Mouse (Mus musculus): ENCODE measurements at regions not wholly inside any gene's neighbourhood (a gene's known extent, or its start where the extent isn't known, plus 50 kb on each side); places are given as distances from the start of the nearest gene placed in this dataset.
A peak's percentile ranks its signal among the peaks of the same experiment; 100 is the strongest.

- DNase-seq (ENCODE audit: low spot score): no peak
Measured at GRCm38 (mm10) chr2:114454901-114455300, 199.9 kb downstream of the Dph6 start.

- no peak for DNase-seq (ENCODE audit: low spot score)
Measured at GRCm38 (mm10) chr2:114450185-114450584, 204.6 kb downstream of the Dph6 start.

GRCm38 (mm10) chr2:114443801-114444200 is 211.0 kb downstream of the Dph6 start:
- no peak for DNase-seq (ENCODE audit: low spot score)

- DNase-seq (ENCODE audit: low spot score): no peak
Measured at GRCm38 (mm10) chr2:114440943-114441342, 213.8 kb downstream of the Dph6 start.

GRCm38 (mm10) chr2:114439668-114440067 is 215.1 kb downstream of the Dph6 start:
- DNase-seq (ENCODE audit: low spot score): no peak

DNA sequence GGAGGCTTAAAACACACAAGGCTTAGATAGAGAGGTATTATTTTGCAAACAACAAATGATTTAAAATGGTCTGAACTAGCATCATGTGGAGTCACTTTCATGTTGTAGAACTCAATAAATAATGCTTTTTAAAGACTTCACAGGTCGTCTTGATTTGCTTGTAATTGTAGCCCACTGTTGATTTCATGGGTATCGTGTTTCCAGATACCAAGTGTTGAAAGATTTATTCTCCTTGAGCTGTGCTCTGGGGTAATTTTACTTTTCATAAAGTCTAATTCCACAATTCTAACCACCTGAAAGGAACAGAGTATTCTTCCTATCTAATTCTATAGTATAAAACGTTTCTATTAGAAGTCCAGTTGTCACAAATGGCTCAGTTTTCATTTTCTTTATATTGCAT is 216.7 kb downstream of the Dph6 start:
- DNase-seq (ENCODE audit: low spot score): no peak

GRCm38 (mm10) chr2:114427426-114428157 is 226.3 kb upstream of the Zfp770 start:
- peak; percentile 59 for DNase-seq (ENCODE audit: low spot score)

DNA sequence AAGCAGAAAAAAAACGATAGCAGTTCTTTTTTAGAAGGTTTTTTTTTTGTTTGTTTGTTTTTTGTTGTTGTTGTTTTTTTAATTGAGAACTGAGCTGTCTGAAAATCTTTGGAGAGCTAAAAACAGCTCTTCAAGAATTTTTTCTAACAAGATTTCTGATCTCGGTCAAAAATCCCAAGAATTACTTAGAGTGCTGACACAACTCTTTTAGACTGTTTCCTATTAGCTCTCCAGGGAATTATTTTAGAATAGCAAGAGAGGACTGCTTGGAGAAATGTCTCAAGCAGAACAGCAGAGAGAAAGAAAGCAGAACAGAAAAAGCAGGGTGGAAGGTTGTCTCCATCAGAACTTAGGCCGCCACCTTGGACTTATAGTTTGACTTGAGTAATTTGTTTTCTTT is 218.1 kb upstream of the Zfp770 start:
- DNase-seq (ENCODE audit: low spot score): no peak

DNA sequence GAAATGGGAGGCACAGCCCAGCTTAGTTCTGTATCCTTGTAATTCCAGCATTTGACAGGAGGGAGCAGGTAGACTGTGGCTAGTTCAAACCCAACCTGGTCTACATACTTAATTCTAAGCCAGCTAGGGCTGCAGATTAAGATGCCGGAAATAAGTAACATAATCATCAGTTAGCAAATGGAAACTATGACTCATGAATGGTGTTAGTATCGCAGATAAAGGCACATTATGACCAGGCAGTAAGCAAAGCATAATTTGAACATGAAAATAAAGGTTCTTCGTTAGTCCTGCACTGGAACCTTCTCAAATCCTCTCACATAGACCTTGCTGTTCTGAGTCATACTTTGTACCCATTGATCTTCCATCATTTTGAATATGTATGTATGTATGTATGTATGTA is 211.7 kb upstream of the Zfp770 start:
- DNase-seq (ENCODE audit: low spot score): no peak

DNA sequence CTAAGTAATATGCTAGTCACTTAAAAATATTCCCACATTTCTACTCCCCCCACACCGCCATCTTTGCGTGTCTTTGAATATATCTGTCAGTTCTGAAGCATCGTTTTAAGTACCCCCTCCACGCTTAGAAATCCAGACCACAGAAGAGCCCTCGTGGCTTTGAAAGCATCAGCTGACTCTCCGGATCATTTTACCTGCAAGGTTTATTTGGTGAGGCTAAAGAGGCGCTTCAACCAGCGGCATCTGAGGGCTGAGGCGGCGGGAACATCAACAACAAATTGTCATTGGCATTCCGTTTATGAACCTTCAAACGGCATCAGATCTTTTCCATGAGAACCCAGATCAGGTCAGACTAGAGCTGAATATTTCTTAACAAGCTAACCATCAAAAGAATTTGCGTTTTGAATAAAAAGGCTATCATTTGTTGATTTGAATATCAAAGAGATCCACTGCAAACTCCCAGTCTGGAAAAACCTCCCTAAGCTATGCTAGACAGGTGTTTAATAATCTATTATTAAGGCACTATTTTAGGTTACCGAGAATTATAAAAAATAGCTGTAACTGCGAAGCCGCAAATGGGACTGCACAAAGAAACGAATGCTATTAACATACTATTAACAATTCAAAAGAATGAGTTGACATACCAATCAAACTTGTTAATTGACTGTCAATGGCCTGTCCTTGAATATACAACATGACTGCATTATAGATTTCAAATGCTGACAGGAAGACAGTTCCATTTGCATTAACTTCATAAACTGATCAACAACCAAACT is 210.9 kb upstream of the Zfp770 start:
- no peak for DNase-seq (ENCODE audit: low spot score)

GRCm38 (mm10) chr2:114410717-114411116 is 209.4 kb upstream of the Zfp770 start:
- no peak for DNase-seq (ENCODE audit: low spot score)

- DNase-seq (ENCODE audit: low spot score): no peak
Measured at GRCm38 (mm10) chr2:114409542-114409941, 208.3 kb upstream of the Zfp770 start.

- no peak for DNase-seq (ENCODE audit: low spot score)
Measured at GRCm38 (mm10) chr2:114407408-114407807, 206.1 kb upstream of the Zfp770 start.

GRCm38 (mm10) chr2:114384566-114384965 is 183.3 kb upstream of the Zfp770 start:
- DNase-seq (ENCODE audit: low spot score): no peak

DNA sequence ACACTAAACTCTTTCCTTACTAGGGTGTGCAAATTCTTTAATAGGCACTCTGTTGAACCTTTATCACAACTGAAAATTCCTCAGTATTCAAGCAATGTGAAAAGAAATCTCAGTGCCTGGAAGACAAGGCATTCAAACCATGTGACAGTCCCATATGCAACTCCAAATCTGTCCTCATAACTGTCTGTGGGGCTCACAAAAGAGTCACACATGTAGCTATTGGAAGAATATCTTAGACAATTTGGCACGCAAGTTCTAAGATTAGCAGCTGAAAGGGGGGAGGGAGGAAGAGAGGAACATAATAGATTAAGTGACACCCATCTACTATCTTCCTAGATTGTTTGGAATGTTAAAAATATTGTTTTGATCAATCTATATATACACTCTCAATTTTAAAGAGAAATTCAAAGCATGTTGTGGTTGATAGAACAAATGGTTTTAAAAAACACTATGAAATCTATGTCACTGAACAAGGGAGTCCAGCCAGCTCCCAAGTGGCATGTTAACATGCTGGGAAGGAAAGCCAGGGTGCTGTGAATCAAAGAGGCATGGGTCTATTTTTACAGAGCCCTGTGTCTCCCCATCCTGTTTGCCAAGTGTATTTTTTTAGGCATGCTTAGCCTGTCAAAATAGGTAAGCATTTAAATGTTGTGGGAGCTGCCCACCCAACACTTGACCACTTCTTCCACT is 177.7 kb upstream of the Zfp770 start:
- no peak for DNase-seq (ENCODE audit: low spot score)

DNA sequence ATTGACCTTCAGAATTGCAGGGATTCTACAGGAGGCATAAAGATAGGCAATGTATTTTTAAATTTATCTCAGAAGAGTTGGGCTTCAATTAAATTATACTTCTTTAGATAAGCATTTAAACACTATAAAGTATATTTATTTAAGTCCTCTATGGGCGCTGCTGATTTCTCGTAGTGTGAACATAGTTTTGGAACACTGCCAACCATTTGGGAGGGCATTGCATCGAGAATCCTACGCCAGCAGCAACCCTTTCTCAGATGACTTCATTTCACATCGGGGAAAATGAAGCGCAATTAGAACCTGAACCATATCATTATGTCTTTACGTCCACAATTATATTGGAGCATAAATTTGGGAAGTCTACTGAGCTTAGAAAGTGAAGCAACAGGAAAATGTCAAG is 172.2 kb upstream of the Zfp770 start:
- DNase-seq (ENCODE audit: low spot score): no peak

DNA sequence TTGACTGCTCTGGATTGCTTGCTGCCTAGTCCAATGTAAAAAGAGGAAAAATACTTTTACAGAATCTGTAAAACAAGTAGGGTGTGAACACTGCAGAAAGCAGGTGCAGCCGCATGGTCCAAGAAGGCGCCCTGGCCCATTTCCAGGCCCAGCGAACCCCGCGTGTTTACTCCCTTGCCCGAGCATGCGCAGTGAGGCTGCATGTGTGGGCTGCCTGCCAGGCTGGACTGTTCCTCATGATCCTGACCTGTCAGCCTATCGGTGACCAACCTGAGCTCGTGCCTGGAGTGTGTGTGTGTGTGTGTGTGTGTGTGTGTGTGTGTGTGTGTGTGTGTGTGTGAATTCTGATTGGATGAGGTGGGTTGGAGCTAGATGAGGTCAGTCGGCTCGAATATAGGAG is 152.6 kb upstream of the Zfp770 start:
- DNase-seq (ENCODE audit: low spot score): peak; percentile 41

DNA sequence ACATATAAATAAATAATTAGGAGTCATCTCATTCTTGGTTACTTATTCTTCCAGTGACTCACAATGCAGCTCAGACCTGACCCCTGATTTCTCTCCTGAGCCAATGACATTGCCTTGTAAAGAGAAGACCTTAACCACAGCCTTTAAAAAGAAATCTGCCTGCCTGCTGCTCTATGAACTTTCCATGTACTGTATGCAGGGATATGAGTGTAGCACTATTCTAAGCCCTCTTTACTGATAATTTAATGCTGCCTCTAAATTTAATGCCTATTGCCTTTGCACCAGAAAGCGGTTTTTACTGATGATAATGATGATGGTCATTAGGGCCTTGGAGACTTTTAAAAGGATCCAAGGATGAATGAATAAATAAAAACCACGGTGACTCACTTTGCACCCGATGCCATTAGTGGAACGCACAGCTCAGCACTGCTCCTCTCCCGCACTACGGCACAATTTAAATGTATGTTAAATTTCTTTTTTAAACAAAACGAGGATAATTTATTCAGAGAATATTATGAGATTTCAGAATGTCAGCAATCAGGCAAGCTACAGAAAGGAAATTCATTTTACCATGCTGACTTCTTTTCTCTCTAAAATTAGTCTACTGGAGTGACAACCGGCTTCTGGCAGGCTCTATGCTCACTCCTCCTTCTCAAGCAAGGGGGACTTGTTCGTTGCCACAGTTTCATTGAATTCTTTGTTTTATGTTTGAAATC is 139.5 kb upstream of the Zfp770 start:
- no peak for DNase-seq (ENCODE audit: low spot score)

DNA sequence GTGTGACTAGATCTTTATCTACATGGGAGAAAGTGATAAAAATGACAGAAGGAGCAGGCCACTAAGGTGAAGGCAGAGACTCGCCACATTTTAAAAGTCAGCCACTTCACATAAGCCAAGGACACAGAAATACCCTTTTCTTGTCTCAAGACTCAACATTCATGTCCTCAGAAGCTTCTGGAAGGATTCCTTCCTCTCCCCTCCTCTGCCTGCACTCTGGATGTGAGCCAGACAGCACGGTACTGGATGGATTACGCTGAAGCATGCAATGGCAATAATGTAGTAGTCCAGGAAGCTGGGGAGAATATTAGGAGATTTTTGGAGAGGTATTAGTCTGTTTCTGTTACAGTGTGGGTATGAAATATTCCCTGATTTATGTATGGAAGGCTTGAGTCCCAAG is 100.5 kb upstream of the Zfp770 start:
- no peak for DNase-seq (ENCODE audit: low spot score)

DNA sequence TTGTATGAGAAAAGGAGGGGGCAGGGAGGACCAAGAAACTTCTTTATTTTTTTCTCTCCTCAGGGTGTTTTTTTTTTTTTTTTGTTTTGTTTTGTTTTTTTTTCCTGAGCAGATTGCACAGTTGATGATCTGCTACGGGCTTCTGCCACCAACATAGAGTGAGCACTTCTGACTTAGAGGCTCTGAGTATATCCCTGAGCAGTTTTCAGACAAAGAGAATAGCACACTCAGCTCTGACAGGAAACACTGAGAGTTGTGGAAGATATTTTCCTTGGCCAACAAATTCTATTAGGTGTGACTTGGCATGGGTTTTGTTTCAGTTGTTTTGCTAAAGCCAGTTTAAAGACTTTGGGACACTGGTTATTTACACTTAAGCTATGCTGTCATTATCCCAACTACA is 93.8 kb upstream of the Zfp770 start:
- DNase-seq (ENCODE audit: low spot score): no peak

DNA sequence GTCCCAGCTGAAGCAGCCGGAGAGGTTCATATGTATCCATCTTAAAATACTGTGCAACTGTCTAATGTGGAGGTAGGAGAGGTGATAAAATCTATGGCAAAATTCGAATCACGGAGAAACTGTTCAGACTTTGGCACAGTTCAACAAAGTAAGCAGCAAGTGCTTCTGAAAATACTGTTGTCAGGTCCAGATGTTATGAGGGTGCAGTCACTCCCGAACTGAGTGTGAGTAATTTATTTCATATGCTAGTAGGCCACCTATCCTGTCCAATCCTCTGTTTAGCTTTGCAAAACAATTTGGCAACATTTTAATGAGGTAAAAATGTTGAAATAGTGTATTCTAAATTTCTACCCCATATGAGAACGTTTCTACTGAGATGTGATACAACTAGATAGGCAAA is 90.1 kb upstream of the Zfp770 start:
- no peak for DNase-seq (ENCODE audit: low spot score)

DNA sequence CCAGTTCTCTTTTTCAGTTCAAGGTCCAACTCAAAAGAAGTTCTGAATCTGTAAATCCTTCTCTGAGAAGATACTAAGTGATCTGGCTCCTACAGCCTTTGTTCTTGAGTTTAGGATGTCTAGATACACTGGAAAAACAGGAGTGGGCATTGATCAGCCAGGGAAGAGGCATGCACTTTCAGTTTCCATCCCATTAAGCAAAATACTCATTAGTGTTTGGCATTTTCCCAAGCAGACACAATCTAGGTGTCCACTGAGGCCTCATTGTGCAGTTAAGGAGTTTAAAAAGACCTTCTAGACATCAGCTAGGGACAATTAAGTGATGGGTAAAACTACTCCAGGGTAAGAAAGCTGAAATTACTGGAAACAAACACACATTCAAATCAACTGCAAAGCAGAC is 74.3 kb upstream of the Zfp770 start:
- no peak for DNase-seq (ENCODE audit: low spot score)

Data from testis, postnatal 10 days (tissue).